Mouse (Mus musculus): ENCODE results near the gene Pacsin3.

The Pacsin3 gene

DNA sequence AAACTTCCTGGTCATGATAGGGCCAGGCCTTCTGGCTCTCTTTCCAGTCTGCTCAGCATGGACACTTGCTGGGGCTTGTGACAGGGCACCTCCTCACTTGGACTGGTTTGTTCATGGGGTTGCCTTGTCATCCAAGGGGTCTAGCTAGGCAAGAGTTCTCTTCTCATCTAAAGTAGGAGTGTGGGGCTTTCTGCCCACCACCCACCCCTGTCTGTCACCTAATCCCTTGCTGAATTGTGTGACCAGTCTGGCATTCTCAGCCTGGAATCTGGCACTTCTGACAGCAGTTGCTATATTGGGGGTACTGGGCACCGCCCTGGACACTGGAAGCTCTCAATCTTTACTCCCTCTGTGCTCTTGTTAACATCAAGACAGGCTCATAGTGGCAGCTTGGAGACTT is 3.7 kb downstream of the Pacsin3 start:
- DNase-seq (ENCODE audit: low read depth): no peak

- DNase-seq (ENCODE audit: low read depth): no peak
These were observed 8.2 kb downstream of the Pacsin3 start for GRCm38 (mm10) chr2:91263692-91264660.

GRCm38 (mm10) chr2:91264711-91265681 is 9.2 kb downstream of the Pacsin3 start, which contains the start of gene Arfgap2:
Gene Arfgap2 (plus strand): TSS chr2:91264974.
- peak; percentile 97 for DNase-seq (ENCODE audit: low read depth)

DNA sequence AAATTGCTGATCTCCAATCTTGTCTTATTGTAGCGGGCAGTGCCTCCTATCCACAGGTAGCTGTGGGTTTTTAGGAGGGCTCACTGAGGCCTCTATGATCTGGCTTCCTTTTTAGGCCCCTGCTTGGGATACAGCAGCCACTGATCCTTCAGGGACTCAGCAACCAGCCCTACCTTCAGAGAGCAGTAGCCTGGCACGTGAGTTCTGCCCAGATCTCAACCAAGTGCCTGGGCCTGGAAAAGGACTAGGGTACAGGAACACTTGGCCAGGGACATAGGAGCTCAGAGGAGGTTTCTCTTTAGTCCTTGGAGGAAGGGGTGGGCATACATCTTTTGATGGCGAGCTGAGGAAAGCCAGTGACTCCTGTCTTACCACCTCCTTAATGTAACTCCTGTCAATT is 12.3 kb downstream of the Pacsin3 start:
- no peak for DNase-seq (ENCODE audit: low read depth)

GRCm38 (mm10) chr2:91268706-91269105 is 13.0 kb downstream of the Pacsin3 start:
- no peak for DNase-seq (ENCODE audit: low read depth)

- DNase-seq (ENCODE audit: low read depth): no peak
These were observed 14.0 kb downstream of the Pacsin3 start for GRCm38 (mm10) chr2:91269687-91270133.

DNA sequence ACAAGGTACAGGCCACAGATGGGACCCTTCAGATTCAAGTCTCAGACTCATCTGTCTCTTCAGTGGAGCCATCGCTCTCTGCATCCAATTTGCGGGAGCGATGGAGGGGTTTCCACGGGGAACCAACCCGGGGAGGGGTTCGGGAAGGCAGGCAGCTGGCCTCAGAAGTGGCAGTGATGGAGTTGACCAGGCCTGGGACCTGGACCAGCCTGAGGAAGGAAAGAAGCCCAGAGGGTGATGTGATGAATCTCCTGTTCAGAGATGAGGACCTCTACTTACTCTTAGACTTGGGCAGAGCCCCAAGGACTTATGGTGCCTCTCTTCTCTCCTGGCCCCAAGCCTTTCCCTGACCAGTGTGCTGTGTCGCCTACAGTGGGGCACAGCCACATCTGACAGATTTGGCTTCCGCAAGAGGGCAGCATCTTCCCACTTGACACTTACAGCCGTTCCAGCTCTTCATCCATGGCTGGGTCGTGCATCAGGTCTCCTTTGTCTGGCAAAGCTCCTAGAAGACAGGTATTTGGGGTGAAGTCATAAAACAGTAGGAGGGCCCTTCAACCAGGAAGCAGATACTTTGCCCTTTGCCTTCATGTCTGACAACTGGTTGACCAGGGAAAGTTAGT is 23.1 kb downstream of the Pacsin3 start:
- DNase-seq (ENCODE audit: low read depth): no peak

GRCm38 (mm10) chr2:91279372-91279755 is 23.6 kb downstream of the Pacsin3 start:
- DNase-seq (ENCODE audit: low read depth): no peak

DNA sequence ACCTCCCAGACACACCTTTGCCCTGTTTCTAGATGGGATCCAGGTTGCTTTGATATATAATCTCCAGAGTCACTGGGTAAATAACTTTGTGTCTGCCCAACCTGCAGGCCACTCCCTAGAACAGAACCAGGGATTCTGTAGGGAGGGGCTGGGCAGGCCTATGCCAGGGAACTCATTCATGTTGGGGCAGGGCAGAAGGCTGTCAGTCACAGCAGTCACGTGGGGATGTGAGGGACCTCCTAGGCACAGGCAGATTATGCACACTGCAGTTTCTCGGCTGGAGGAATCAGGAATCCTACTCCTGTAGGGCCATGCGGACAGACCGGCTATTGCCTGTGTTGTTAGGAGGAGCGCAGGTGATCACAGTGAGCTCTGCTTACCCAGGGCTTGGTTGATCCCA is 25.6 kb downstream of the Pacsin3 start:
- no peak for DNase-seq (ENCODE audit: low read depth)

DNA sequence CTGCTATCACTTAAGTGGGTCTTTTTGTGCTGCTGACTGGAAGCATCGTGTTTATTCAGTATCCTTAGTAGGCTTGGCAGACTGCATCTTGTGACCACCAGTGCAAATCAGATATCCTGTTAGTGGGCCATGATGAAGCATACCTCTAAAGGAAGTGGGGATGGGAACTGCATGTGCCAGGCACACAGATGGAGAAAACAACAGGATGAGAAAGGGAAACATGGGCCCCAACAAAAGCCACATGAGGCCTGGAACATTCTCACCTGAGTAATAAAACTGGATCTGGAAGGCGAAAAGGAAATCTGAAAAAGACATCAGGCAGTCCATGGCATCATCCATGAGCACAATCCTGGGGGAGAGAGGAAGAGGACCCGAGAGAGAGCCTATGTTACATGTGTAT is 28.2 kb downstream of the Pacsin3 start:
- no peak for DNase-seq (ENCODE audit: low read depth)

GRCm38 (mm10) chr2:91284375-91285199 is 28.8 kb downstream of the Pacsin3 start:
- DNase-seq (ENCODE audit: low read depth): no peak

DNA sequence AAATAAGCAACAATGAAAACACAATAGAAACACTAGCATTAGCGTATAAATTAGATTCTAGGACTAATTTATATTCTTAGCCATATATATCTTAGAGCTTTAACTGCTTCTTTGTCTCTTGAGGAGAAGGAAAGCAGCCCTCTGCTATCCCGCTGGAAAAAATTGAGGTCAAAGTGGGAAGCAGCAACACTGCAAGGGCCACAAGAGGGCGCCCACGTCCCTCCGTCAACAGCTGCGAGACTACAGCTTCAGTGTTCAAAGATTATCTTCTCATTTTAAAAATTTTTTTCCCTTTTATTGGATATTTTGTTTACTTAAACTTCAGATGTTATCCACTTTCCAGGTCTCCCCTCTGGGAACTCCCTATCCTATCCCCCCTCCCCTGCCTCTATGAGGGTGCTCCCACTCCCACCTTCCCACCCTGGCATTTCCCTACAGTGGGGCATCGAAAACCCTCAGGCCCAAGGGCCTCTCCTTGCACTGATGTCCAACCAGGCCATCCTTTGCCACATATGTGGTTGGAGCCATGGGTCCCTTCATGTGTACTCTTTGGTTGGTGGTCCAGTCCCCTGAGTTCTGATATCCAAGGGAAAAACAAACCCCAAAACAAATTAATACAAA is 30.2 kb downstream of the Pacsin3 start:
- peak; percentile 73 for DNase-seq (ENCODE audit: low read depth)

DNA sequence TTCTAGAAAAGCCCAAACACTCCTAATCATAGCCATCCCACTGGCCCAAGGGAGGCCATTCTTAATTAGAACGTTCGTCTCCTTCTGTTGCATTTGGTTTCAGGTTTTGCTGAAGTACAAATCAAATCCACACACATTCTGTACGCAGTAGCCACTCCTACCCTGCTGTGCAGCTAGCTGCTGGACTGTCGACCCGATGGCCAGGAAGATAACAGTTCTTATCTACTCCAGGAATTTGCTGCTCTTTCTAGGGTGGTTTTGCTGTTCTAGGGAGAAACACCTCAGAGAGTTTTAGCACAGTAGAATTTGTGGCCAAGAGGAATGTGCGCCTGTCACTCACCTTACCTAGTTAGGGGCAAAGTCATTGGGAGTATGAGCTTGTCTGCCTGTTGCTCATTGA is 31.8 kb downstream of the Pacsin3 start:
- no peak for DNase-seq (ENCODE audit: low read depth)

- no peak for DNase-seq (ENCODE audit: low read depth)
These were observed 35.6 kb downstream of the Pacsin3 start for GRCm38 (mm10) chr2:91291197-91292007.

- no peak for DNase-seq (ENCODE audit: low read depth)
These were observed 38.5 kb downstream of the Pacsin3 start for GRCm38 (mm10) chr2:91294226-91294625.

DNA sequence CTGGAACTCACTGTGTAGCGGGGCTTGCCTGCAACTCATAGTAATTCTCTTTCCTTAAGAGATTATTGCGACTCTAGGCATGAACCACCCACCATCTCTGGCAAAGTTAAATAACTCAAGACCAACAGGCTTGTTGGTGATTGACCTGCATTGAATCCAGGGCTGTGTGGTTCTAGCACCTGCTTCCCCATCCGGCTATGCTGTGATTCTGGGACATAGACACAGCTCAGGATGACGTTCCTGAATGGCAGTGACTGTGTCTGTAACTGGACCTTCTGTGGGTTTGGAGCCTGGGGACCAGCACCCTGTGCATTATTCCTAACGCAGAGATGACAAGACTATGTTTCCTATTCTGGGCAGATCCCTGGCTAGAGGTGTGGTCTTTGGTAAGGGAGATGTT is 40.1 kb downstream of the Pacsin3 start:
- no peak for DNase-seq (ENCODE audit: low read depth)

GRCm38 (mm10) chr2:91299156-91299555 is 43.4 kb downstream of the Pacsin3 start:
- DNase-seq (ENCODE audit: low read depth): no peak

- DNase-seq (ENCODE audit: low read depth): no peak
These were observed 45.0 kb downstream of the Pacsin3 start for GRCm38 (mm10) chr2:91300784-91301183.

- DNase-seq (ENCODE audit: low read depth): no peak
These were observed 46.1 kb downstream of the Pacsin3 start for GRCm38 (mm10) chr2:91301836-91302235.

DNA sequence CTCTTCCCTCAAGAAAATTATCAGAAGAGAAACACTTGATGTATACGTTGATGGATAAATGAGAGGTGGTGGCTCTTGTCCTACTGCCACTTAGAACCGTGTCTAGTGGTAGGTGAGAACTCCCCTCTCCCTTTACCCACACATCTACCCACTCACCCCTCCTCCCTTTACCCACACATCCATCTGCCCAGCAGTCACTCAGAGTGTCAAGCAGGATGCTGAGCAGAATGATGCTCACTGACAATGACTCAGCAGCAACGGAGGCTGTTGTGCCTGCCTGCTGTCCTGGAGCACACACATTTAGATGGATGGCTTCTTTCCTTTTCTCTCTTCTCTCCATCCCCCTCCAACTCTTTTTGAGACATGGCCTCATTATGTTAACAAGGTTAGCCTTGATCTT is 47.1 kb downstream of the Pacsin3 start:
- no peak for DNase-seq (ENCODE audit: low read depth)

All from induced T-regulatory cell, adult 2 months (primary cell).